Mouse (Mus musculus) CD8-positive naive resting alpha-beta T cell, adult 2 months (primary cell): ENCODE data around the gene Vars.
"Not testable (repeated sequence)": the region's sequence is repeated elsewhere in the genome, so short reads cannot be mapped to it uniquely, and the experiment has no call there.

ENCODE experiments used
- DNase-seq, 2 experiments: peaks; one replicate each; pipeline ENCODE4 v3.0.0; 2022; ENCODE audit warnings: low read depth in 2 of 2, low spot score in 2 of 2

Gene Vars

DNA sequence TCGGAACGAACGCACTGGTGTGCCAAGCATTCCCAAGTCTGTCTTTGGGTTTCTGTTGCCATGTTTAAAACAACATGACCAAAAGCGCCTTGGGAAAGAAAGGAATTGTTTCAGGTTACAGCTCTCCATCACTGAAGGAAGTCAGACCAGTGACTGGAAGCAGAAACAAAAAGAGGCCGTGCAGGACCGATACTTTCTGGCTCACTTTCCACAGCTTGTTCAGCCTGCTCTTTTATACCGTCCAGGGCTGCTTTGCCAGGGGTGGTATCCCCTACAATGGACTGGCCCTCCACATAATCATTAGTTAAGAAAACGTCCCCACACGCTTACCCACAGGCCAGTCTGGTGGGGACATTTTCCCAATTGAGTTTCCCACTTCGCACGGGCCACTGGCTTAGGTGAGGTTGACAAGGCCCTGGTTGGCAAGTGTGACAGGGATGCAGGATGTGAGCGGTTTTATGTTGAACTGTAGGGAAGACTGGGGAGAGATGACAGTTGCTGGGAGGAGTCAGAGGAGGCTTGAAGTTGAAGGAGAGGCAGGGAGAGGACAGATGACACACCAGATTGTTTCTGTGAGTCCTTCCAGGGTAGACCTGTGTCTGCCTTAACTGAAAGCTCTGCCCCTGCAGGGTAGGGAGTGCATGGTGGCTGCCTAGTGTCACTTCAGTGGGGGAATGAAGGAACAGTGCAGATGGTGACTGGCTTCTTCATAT, 1.5 kb downstream of the Vars start:
- DNase-seq, result no peak

DNA sequence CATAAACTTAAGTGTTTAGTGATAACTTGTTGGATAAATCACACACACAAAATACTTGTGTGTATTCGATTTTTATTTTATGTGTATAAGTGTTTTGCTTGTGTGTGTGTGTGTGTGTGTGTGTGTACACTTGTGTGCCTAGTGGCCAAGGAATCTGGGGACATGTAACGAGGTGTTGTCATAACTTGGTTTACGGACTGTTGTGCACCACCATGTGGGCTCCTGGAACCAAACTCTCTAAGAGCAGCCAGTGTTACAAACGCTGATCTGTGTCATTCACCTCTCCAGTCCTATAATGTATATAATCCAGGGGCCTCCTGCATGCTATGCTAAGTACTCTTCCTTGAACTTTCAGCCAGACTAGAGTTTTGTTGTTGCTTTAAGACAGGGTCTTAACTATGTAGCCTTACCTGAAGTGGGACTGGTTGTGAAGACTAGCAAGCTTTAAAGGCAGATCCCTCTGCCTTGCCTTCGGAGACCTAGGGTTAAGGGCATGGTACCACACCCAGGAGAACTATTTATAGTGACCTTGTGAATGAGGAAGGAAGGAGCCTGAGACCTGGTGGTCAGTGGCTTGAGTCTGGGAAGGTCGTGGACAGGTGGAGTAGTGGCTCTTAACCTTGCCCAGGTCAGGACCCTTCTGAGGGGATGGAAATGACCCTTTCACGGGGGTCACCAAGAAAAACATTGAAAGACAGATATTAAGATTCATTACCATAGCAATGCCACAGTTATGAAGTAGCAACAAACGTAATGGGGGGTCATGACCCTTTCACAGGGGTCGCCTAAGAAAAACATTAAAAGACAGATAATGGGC, 2.4 kb downstream of the Vars start:
- DNase-seq, result no peak

DNA sequence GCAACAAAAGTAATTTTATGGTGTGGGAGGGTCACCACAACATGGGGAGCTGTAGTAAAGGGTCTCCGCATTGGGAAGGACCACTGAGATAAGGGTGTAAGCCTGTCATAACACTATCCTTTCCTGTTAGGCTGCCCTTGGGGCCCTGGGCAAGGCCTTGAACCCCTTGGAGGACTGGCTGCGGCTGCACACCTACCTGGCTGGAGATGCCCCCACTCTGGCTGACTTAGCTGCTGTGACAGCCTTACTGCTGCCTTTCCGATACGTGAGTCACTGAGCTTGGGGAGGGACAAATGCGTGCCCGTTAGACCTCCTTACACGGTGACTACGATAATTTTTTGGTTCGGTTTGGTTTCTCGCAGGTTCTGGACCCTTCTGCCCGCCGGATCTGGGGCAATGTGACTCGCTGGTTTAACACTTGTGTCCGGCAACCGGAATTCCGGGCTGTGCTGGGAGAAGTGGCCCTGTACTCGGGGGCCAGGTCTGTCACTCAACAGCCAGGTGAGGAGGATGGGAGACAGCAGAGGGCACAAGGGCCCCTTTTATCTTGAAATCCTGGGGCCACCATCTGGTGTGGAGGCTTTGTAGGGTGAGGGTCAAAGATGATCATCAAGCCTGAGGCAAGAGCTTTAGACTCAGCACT, 3.4 kb downstream of the Vars start:
- no peak for DNase-seq

DNA sequence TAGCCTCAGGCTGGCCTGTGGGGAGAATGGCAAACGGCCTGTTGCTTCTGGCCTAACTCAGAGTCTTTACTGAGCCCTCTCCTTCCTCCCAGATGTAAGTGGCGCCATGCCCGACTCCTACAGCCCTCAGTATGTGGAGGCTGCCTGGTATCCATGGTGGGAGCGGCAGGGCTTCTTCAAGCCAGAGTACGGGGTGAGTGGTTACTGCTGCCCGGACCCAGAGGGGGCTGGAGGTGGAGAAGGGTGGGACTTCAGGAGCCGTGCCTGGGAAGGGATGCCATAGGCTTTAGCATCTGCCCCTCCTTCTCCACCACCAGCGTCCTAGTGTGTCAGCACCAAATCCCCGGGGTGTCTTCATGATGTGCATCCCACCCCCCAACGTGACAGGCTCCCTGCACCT, 4.4 kb downstream of the Vars start:
- no peak for DNase-seq

DNA sequence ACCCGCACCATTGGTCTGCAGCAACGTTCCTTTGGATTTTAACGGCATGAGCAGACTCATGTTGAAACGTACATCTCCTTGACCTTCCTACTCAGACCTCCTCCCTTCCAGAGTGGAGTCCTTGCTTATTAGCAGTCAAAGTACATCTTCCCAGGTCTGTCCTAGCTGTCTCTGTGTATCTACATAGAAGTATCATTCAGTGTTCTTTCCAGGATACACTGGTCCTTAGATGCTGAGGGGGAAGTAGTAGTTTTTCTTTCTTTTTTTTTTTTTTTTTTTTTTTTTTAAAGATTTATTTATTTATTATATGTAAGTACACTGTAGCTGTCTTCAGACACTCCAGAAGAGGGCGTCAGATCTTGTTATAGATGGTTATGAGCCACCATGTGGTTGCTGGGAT, 5.1 kb downstream of the Vars start:
- DNase-seq, result not testable (repeated sequence)

DNA sequence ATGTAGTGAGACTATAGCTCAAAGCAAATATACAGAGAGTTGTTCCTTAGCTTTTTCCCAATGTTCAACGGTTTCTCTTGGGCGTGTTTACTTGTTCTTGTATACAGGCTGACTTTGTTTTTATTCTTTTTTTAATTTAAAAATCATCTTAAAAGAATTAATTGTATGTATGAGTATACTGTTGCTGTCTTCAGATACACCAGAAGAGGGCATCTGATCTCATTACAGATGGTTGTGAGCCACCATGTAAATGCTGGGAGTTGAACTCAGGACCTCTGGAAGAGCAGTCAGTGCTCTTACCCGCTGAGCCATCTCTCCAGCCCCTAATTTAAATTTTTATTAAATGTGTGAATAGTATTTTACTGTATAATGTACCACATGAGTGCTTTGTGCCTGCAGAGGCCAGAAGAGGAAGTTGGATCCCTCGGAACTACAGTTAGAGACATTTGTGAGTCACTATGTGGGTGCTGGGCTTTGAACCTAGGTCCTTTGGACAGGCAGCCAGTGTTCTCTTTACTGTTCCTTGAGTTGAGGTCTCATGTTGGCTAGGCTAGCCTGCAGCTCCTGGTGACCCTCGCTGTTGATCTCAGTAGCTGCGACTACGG, 6.7 kb downstream of the Vars start:
- DNase-seq, result no peak

DNA sequence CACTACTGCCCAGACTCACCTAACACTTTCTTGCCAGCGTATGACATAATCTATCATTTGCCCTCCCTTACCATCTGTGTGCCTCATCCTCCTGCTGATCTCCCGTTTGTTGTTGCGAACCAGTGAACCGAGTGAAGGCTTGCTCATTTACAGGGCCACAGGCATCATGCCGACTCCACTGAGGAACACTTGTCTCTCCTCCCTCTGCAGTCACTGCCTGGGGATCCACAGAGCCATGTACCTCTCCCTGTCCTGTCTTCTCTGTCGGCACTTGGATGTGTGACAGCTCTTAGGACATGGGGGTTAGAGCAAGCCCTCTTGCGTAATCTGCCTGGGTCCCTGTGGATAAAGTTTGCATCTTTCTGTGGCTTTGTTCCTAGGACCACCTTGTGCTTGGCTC, 8.8 kb downstream of the Vars start:
- DNase-seq, result no peak

DNA sequence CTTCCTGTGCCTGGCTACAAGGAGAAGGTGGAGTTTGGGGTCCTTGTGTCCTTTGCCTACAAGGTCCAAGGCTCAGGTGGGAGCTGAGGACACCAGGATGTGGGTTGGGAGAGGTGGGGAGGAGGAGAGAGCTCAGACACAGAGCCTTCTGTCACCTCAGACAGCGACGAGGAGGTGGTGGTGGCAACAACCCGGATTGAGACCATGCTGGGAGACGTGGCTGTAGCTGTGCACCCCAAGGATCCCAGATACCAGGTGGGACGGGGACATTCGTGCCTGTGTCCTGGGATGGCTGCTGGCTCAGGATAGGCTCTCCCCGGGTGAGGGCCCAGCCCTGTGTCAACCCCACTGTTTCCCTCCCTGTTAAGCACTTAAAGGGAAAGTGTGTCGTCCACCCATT, 10.7 kb downstream of the Vars start:
- no peak for DNase-seq

DNA sequence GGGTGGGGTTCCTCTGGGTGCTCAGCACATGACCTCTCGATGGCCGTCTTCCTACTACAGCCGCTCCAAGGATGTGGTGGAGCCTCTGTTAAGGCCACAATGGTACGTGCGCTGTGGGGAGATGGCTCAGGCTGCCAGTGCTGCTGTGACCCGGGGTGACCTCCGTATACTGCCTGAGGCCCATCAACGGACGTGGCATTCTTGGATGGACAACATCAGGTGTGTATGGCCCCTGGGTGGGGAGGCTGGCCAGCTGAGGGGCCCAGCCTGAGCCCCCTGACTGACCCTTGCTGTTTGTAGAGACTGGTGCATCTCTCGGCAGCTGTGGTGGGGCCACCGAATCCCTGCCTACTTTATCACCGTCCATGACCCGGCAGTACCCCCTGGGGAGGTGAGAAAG, 11.6 kb downstream of the Vars start:
- no peak for DNase-seq

DNA sequence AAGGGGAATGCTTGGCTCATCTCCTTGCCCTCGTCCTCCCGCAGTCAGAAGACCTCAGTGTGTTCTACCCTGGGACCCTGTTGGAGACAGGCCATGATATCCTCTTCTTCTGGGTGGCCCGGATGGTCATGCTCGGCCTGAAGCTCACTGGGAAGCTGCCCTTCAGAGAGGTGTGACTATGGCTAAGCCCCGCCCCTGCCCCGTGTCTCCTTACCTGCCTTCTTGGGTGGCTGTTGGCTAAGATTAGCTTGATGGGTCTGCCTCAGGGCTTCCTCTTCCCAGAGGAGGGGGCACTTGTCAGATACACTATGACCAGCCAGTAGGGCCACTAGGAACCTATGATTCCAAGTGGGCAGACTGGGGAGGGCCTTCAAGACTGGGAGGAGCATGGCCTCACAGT, 12.4 kb downstream of the Vars start:
- no peak for DNase-seq

DNA sequence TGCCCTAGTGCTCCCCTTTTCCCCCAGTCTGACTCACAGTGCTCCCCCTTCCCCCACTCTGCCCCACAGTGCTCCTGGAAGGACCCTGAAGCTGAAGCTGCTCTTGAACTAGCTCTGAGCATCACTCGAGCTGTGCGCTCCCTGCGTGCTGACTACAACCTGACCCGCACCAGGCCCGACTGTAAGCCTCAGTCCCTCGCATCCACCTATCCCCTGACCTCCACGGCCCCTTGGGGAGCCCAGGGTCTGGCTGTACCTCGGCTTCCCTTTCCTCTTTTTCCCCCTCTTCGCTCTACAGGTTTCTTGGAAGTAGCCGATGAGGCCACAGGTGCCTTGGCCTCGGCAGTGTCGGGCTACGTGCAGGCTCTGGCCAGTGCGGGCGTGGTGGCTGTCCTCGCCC, 14.5 kb downstream of the Vars start:
- DNase-seq, result no peak

DNA sequence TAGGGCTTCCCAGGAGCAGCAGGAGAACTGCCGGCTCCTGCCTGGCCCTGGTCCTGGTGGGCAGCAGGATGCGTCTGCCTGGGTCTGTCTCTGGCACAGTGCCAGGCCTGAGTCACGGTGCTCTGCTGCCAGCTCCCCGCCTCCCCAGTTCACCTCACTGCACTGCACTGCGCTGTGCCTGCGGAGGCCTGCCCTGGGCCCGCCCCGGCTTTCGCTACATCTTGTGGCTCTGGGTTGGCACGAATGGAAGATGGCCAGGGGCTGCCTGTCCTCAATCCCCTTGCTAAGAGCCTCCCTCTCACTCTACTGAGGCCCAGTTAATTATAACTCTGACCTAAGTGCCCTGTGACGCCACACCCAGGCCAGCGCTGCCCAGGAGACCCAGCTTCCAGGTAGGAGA, 15.6 kb downstream of the Vars start, which contains the start of gene Vwa7:
Gene Vwa7, plus strand, starts transcription at position 204 of the 400 bp plus-strand sequence.
- DNase-seq, result no peak

DNA sequence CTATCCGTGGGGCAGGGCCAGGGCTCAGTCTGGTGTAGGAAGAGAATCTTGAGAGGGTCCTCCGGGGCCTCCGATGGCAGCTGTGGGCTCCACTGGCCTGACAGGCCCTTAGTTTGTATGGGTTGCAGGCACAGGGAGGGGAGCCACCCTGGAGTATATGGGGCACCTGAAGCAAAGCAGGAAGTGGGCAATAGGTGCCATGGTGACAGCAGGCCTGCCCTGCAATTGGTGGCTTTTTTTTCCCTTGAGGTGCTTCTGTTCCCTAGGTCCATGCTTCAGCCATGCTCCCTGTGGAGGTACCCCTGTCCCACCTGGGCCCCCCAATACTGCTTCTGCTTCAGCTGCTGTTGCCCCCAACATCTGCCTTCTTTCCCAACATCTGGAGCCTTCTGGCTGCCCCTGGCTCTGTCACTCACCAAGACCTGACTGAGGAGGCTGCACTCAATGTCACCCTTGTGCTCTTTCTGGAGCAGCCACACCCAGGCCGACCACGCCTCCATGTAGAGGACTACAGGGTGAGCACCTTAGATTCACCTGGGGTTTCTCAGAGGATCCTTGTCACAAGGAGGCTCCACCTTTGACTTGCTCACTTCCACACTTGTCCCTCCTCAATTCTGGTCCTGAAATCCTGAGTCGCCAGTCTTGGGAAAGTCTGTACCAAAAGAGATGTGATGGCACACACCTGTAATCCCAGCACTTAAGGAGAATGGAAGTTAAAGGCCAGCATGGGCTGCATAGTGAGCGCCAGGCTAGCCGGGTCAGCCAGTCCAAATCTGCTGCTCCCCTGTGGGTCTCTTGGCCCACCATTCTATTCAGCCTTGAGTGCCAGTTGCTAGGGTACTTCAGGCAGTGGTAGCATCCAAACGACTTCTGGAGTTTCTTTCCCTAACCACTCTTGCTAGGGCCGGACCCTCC, 16.3 kb downstream of the Vars start:
- DNase-seq, result no peak

DNA sequence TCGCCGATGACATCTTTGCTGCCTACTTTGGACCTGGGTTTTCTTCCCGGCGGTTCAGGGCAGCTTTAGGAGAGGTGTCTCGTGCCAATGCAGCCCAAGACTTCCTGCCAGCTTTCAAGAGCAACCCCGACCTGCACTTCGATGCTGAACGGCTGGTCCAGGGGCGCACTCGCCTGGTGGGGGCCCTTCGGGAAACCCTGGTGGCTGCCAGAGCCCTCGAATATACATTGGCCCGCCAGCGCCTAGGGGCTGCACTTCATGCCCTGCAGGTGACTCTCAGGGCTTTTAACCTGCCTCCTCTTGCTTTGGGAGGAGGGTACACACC, 16.9 kb downstream of the Vars start:
- no peak for DNase-seq

DNA sequence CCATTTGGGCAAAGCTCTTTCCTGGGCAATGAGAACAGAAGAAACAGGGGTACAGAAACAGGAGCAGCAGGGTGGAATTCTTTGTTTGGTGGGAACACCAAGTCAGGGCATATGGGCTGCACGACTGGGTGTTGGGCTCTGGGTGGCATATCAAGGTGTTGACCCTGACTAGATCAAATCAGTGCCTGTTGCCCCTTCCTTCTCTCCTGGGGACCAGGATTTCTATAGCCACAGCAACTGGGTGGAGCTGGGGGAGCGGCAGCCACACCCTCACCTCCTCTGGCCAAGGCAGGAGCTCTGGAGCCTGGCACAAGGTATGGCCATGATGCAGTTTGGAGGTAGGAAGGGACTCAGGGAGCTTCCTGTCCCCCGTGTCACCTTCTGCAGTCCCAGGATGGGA, 17.4 kb downstream of the Vars start:
- no peak for DNase-seq

DNA sequence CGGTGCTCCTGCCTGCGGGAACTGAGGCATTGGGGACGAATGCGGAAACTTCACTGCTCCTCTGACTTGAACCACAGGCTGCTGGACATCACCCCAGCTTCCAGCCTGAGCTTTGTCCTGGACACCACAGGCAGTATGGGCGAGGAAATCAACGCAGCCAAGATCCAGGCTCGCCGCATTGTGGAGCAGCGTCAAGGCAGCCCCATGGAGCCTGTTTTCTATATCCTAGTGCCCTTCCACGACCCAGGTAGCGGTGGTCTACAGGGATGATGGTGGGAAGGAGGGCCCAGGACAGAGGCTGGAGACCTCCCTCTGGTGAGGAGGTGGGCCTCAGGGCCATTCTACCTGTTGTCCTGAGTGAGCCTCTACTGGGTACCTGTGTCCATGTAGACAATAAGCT, 19.1 kb downstream of the Vars start:
- no peak for DNase-seq

DNA sequence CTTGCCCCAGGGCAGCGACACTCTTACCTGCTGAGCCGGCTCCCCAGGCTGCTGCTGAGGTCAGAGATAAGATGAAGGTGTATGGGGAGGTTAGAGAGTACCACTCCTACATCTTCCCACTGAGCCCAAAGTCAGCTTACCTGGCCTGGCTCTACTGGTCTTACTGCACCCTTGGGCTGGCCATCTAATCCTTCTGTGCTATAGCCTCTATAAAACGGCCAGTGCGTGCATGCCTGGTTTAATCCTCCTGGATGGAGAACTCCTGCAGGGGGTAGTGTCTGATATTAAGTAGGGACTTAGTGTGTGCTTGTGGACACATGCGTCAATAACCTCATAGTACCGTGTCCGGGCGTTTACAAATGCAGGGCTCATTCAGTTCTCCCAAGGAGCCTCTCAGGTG, 19.8 kb downstream of the Vars start:
- no peak for DNase-seq

DNA sequence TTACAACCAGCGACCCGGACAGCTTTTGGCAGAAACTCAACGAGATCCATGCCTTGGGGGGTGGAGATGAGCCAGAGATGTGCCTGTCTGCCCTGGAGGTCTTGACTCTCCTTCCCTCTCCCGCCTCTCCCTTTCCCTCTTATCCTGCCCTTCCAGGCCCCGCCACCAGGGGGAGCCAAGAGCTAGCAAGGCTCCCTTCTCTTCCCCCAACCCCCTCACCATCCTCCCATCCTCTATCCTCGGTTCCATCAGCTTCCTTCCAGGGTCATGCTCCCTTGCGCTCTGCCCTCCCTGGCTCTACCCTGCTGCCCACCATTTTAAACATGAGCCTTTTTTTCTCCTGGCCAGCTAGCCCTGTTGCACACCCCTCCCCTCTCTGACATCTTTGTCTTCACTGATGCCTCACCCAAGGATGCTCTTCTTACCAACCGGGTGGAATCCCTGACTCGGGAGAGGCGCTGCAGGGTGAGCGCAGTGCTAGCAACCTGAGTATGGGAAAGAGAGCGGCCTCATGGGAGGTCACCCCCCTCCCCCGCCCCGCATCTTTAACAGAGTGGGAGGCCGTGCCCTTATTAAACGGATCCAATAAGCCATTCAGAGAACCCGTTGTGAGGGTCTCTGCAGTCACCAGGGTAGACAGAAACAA, 20.5 kb downstream of the Vars start:
- peak; percentile 87 to 92 for DNase-seq

DNA sequence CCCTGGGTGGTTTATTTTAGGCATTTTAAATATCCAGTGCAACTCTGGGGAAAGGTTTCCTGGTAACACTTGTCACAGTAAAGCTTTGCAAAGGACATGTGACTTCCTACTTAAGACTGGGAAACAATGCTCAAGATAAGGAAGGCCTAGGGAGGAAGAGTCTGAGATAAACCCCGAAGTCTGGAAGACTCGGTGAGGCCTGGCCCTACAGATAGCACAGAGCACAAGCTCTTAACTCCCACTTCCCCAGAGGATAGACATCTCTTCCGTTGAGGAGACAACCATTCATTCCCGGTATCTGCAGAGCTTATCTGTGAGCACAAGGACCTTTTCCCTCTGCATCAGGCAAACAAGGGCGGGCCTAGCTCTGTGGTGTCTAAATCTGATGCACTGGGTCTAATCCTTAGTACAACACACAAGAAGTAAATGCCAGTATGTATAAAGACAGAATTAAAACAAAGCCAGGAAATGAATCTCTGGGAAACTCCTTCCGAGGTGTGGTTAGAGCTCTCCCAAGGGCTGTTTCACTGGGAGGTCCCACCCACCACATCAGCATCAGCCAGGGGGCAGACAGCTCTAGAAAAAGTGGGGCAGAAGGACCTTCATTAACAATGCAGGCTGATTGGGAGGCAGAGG, 21.2 kb downstream of the Vars start:
- DNase-seq, result no peak

DNA sequence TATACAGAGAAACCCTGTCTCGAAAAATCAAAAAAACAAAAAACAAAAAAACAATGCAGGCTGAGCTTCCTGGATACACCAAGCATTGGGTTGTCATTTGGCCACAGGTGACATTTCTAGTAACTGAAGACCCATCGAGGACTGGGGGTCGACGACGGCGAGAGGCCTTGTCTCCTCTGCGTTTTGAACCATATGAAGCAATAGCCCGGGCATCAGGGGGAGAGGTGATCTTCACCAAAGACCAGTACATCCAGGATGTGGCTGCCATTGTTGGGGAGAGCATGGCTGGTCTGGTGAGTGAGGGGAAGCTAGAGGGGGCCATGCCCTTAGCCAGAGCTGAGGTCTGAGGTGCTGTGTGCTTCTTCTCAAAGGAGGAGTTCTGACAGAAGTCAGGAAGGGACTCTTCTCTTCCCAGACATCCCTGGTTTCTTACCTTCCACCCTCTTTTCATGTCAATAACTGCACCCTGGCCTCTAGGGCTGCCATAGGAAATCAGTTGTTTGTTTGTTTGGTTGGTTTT, 21.8 kb downstream of the Vars start:
- no peak for DNase-seq
